8 mouse cellular contexts compared by ENCODE assay signal in genomic region chr11:100394353-100395074, GRCm38 (mm10). TPM values are rescaled to one million over a fixed set of nuclear protein-coding genes. Genes with fewer than 3 reads are reported as not detected.
DNase-seq lines count a peak whose midpoint lies in the region; ATAC-seq and TF ChIP-seq lines count a peak whose summit lies in the region.

No protein-coding gene starts in this region.

- H3K4me1 ChIP-seq in hindbrain, embryonic 14.5 days (replicated peaks; ENCODE audit: control insufficient read depth, insufficient read depth, low read length) = peaks cover 26% of the 10 kb centered on the region
- H3K4me1 ChIP-seq in hindbrain, embryonic 11.5 days (replicated peaks; ENCODE audit: control insufficient read depth, insufficient read depth, low read length) = no peaks in the 10 kb centered on the region; the same call in 1 of the 2 replicates
- peaks cover 18% of the 10 kb centered on the region for H3K4me1 ChIP-seq in ES-Bruce4 (ENCODE audit: control insufficient read depth, insufficient read depth, low read length)
- H3K4me1 ChIP-seq in embryonic facial prominence, embryonic 13.5 days = peaks cover 54% of the 10 kb centered on the region
- peaks cover 70% of the 10 kb centered on the region for H3K4me1 ChIP-seq in limb, embryonic 15.5 days
- H3K4me1 ChIP-seq in forebrain, embryonic 15.5 days = peaks cover 30% of the 10 kb centered on the region

- no peak for TF ChIP-seq EP300 in ES-Bruce4 (IDR thresholded peaks at IDR 0.05; ENCODE audit: insufficient read depth, low read depth, low read length)

- H3K36me3 ChIP-seq in hindbrain, embryonic 14.5 days (replicated peaks; ENCODE audit: control insufficient read depth, insufficient read depth) = no peaks in the 10 kb centered on the region
- no peaks in the 10 kb centered on the region for H3K36me3 ChIP-seq in hindbrain, embryonic 11.5 days (ENCODE audit: control insufficient read depth, insufficient read depth, low read length)
- no peaks in the 10 kb centered on the region for H3K36me3 ChIP-seq in ES-Bruce4 (ENCODE audit: control insufficient read depth, insufficient read depth, low read length, poor library complexity, severe bottlenecking)
- H3K36me3 ChIP-seq in embryonic facial prominence, embryonic 13.5 days = no peaks in the 10 kb centered on the region
- H3K36me3 ChIP-seq in limb, embryonic 15.5 days = no peaks in the 10 kb centered on the region
- H3K36me3 ChIP-seq in forebrain, embryonic 15.5 days = no peaks in the 10 kb centered on the region

- TF ChIP-seq CTCF in ES-Bruce4 (IDR thresholded peaks at IDR 0.05; ENCODE audit: low read depth, low read length) = no peak

- no peak for TF ChIP-seq POLR2A in ES-Bruce4 (IDR thresholded peaks at IDR 0.05; ENCODE audit: insufficient read depth, low read length)

- 64% methylated on average over 5 of the region's 5 CpGs for WGBS in hindbrain, embryonic 14.5 days
- WGBS in hindbrain, embryonic 11.5 days = 66% methylated on average over 5 of the region's 5 CpGs
- 77% methylated on average over 5 of the region's 5 CpGs for WGBS in embryonic facial prominence, embryonic 13.5 days
- 61% methylated on average over 5 of the region's 5 CpGs for WGBS in limb, embryonic 15.5 days
- 72% methylated on average over 5 of the region's 5 CpGs for WGBS in forebrain, embryonic 15.5 days

- ATAC-seq in hindbrain, embryonic 14.5 days (ENCODE audit: low FRiP score) = no peak
- ATAC-seq in hindbrain, embryonic 11.5 days (ENCODE audit: low FRiP score) = no peak
- no peak for ATAC-seq in embryonic facial prominence, embryonic 13.5 days (ENCODE audit: insufficient number of reproducible peaks, insufficient read depth, low FRiP score, low TSS enrichment, low read depth)
- no peak for ATAC-seq in limb, embryonic 15.5 days (ENCODE audit: insufficient number of reproducible peaks, low FRiP score, low TSS enrichment, low read depth)
- ATAC-seq in frontal cortex, adult (ENCODE audit: low TSS enrichment) = no peak
- no peak for ATAC-seq in forebrain, embryonic 15.5 days (replicated peaks)

- H3K9me3 ChIP-seq in hindbrain, embryonic 14.5 days (ENCODE audit: control insufficient read depth, low read length) = no peaks in the 10 kb centered on the region
- no peaks in the 10 kb centered on the region for H3K9me3 ChIP-seq in hindbrain, embryonic 11.5 days (ENCODE audit: control insufficient read depth, low read length)
- no peaks in the 10 kb centered on the region for H3K9me3 ChIP-seq in ES-Bruce4 (replicated peaks; ENCODE audit: control insufficient read depth, insufficient read depth, low read length, poor library complexity, severe bottlenecking)
- H3K9me3 ChIP-seq in embryonic facial prominence, embryonic 13.5 days = no peaks in the 10 kb centered on the region
- no peaks in the 10 kb centered on the region for H3K9me3 ChIP-seq in limb, embryonic 15.5 days
- H3K9me3 ChIP-seq in forebrain, embryonic 15.5 days = no peaks in the 10 kb centered on the region

- no peak for DNase-seq in hindbrain, embryonic 14.5 days (ENCODE audit: low spot score)
- DNase-seq in hindbrain, embryonic 11.5 days (ENCODE audit: low spot score) = no peak
- no peak for DNase-seq in layer of hippocampus, adult 9-11 months

- H3K27ac ChIP-seq in hindbrain, embryonic 14.5 days = no peak overlapping the region
- no peak overlapping the region for H3K27ac ChIP-seq in hindbrain, embryonic 11.5 days (ENCODE audit: low read depth, low read length)
- H3K27ac ChIP-seq in ES-Bruce4 (ENCODE audit: insufficient read depth, low read length) = peak overlapping the region; percentile 63
- H3K27ac ChIP-seq in embryonic facial prominence, embryonic 13.5 days = 0 out of 2 replicates have a peak overlapping the region, but pooled peaks have one; percentile 1
- H3K27ac ChIP-seq in limb, embryonic 15.5 days = no peak overlapping the region
- no peak overlapping the region for H3K27ac ChIP-seq in forebrain, embryonic 15.5 days (replicated peaks)

- H3K4me3 ChIP-seq in hindbrain, embryonic 14.5 days (replicated peaks; ENCODE audit: low read length) = no peak overlapping the region
- no peak overlapping the region for H3K4me3 ChIP-seq in hindbrain, embryonic 11.5 days (ENCODE audit: low read depth, low read length)
- peak overlapping the region; percentile 33; the same call in 1 of the 2 replicates for H3K4me3 ChIP-seq in ES-Bruce4 (ENCODE audit: low read depth, low read length)
- 0 out of 2 replicates have a peak overlapping the region, but pooled peaks have one; percentile 66 for H3K4me3 ChIP-seq in embryonic facial prominence, embryonic 13.5 days
- peak overlapping the region; percentile 75 for H3K4me3 ChIP-seq in limb, embryonic 15.5 days
- H3K4me3 ChIP-seq in forebrain, embryonic 15.5 days = no peak overlapping the region

- peak overlapping the region; percentile 76 for H3K4me2 ChIP-seq in hindbrain, embryonic 14.5 days (replicated peaks)
- H3K4me2 ChIP-seq in hindbrain, embryonic 11.5 days (replicated peaks; ENCODE audit: low read depth, low read length) = no peak overlapping the region
- peak overlapping the region; percentile 85 for H3K4me2 ChIP-seq in embryonic facial prominence, embryonic 13.5 days
- H3K4me2 ChIP-seq in limb, embryonic 15.5 days = peak overlapping the region; percentile 83; the same call in 1 of the 2 replicates
- no peak overlapping the region; the same call in 1 of the 2 replicates for H3K4me2 ChIP-seq in forebrain, embryonic 15.5 days (replicated peaks)

- H3K9ac ChIP-seq in hindbrain, embryonic 14.5 days = no peak overlapping the region
- no peak overlapping the region for H3K9ac ChIP-seq in hindbrain, embryonic 11.5 days (ENCODE audit: low read depth, low read length)
- H3K9ac ChIP-seq in ES-Bruce4 (ENCODE audit: low read depth, poor library complexity, severe bottlenecking) = peak overlapping the region; percentile 17; the same call in 1 of the 2 replicates
- H3K9ac ChIP-seq in embryonic facial prominence, embryonic 13.5 days = no peak overlapping the region
- H3K9ac ChIP-seq in limb, embryonic 15.5 days = no peak overlapping the region
- no peak overlapping the region for H3K9ac ChIP-seq in forebrain, embryonic 15.5 days (replicated peaks)

- H3K27me3 ChIP-seq in hindbrain, embryonic 14.5 days (ENCODE audit: control insufficient read depth, insufficient read depth, low read length) = no peaks in the 10 kb centered on the region
- peaks cover 16% of the 10 kb centered on the region for H3K27me3 ChIP-seq in hindbrain, embryonic 11.5 days (ENCODE audit: control insufficient read depth, insufficient read depth, low read length)
- H3K27me3 ChIP-seq in ES-Bruce4 (ENCODE audit: control insufficient read depth, insufficient read depth, low read length, poor library complexity, severe bottlenecking) = no peaks in the 10 kb centered on the region
- H3K27me3 ChIP-seq in embryonic facial prominence, embryonic 13.5 days = no peaks in the 10 kb centered on the region
- no peaks in the 10 kb centered on the region for H3K27me3 ChIP-seq in limb, embryonic 15.5 days
- H3K27me3 ChIP-seq in forebrain, embryonic 15.5 days = peaks cover 16% of the 10 kb centered on the region; the same call in 1 of the 2 replicates

RNA-seq across cellular contexts. Expression of gene Jup, which starts 3.0 kb away (rescaled TPM):
- 59.6 and 60.2 TPM in 2 replicates for polyA plus RNA-seq in hindbrain, embryonic 14.5 days (2014; fragmentation: Nextera tagmentation; extraction: Ambion mirVana)
- polyA plus RNA-seq in hindbrain, embryonic 11.5 days (2014; fragmentation: Nextera tagmentation; extraction: Ambion mirVana) = 26.7 and 30.7 TPM in 2 replicates
- polyA plus RNA-seq in ES-Bruce4 (2011; ENCODE audit: insufficient read depth, insufficient read length, low read depth, missing spikeins) = 166 and 171 TPM in 2 replicates
- polyA plus RNA-seq in embryonic facial prominence, embryonic 13.5 days (2015; fragmentation: Nextera tagmentation; extraction: Ambion mirVana) = 104 TPM in 2 replicates
- polyA plus RNA-seq in limb, embryonic 15.5 days (2015; fragmentation: Nextera tagmentation; extraction: Ambion mirVana) = 305 and 309 TPM in 2 replicates
- polyA plus RNA-seq in forebrain, embryonic 15.5 days (2015; fragmentation: Nextera tagmentation; extraction: Ambion mirVana) = 51.4 and 55.4 TPM in 2 replicates

RNA-seq across cellular contexts. Expression of gene P3h4, which starts 20.1 kb away (rescaled TPM):
- polyA plus RNA-seq in hindbrain, embryonic 14.5 days (2014; fragmentation: Nextera tagmentation; extraction: Ambion mirVana) = 19.1 and 20.4 TPM in 2 replicates
- polyA plus RNA-seq in hindbrain, embryonic 11.5 days (2014; fragmentation: Nextera tagmentation; extraction: Ambion mirVana) = 19.6 and 22.9 TPM in 2 replicates
- 13.3 and 16.8 TPM in 2 replicates for polyA plus RNA-seq in ES-Bruce4 (2011; ENCODE audit: insufficient read depth, insufficient read length, low read depth, missing spikeins)
- 52.2 and 57.2 TPM in 2 replicates for polyA plus RNA-seq in embryonic facial prominence, embryonic 13.5 days (2015; fragmentation: Nextera tagmentation; extraction: Ambion mirVana)
- polyA plus RNA-seq in limb, embryonic 15.5 days (2015; fragmentation: Nextera tagmentation; extraction: Ambion mirVana) = 107 and 114 TPM in 2 replicates
- polyA plus RNA-seq in forebrain, embryonic 15.5 days (2015; fragmentation: Nextera tagmentation; extraction: Ambion mirVana) = 13.5 and 14.4 TPM in 2 replicates

RNA-seq across cellular contexts. Expression of gene Fkbp10, which starts 21.0 kb away (rescaled TPM):
- polyA plus RNA-seq in hindbrain, embryonic 14.5 days (2014; fragmentation: Nextera tagmentation; extraction: Ambion mirVana) = 22.7 and 24.7 TPM in 2 replicates
- polyA plus RNA-seq in hindbrain, embryonic 11.5 days (2014; fragmentation: Nextera tagmentation; extraction: Ambion mirVana) = 38.7 and 46.1 TPM in 2 replicates
- polyA plus RNA-seq in ES-Bruce4 (2011; ENCODE audit: insufficient read depth, insufficient read length, low read depth, missing spikeins) = 22.5 and 24.3 TPM in 2 replicates
- 125 and 134 TPM in 2 replicates for polyA plus RNA-seq in embryonic facial prominence, embryonic 13.5 days (2015; fragmentation: Nextera tagmentation; extraction: Ambion mirVana)
- polyA plus RNA-seq in limb, embryonic 15.5 days (2015; fragmentation: Nextera tagmentation; extraction: Ambion mirVana) = 210 and 239 TPM in 2 replicates
- 16.9 and 17.3 TPM in 2 replicates for polyA plus RNA-seq in forebrain, embryonic 15.5 days (2015; fragmentation: Nextera tagmentation; extraction: Ambion mirVana)

RNA-seq across cellular contexts. Expression of gene Hap1, which starts 38.6 kb away (rescaled TPM):
- polyA plus RNA-seq in hindbrain, embryonic 14.5 days (2014; fragmentation: Nextera tagmentation; extraction: Ambion mirVana) = 105 and 137 TPM in 2 replicates
- 12.0 and 12.8 TPM in 2 replicates for polyA plus RNA-seq in hindbrain, embryonic 11.5 days (2014; fragmentation: Nextera tagmentation; extraction: Ambion mirVana)
- polyA plus RNA-seq in ES-Bruce4 (2011; ENCODE audit: insufficient read depth, insufficient read length, low read depth, missing spikeins) = 12.7 and 13.6 TPM in 2 replicates
- 5.9 and 7.6 TPM in 2 replicates for polyA plus RNA-seq in embryonic facial prominence, embryonic 13.5 days (2015; fragmentation: Nextera tagmentation; extraction: Ambion mirVana)
- polyA plus RNA-seq in limb, embryonic 15.5 days (2015; fragmentation: Nextera tagmentation; extraction: Ambion mirVana) = 1.9 and 2.8 TPM in 2 replicates
- polyA plus RNA-seq in forebrain, embryonic 15.5 days (2015; fragmentation: Nextera tagmentation; extraction: Ambion mirVana) = 94.7 and 128 TPM in 2 replicates

RNA-seq across cellular contexts. Expression of gene Nt5c3b, which starts 47.1 kb away (rescaled TPM):
- polyA plus RNA-seq in hindbrain, embryonic 14.5 days (2014; fragmentation: Nextera tagmentation; extraction: Ambion mirVana) = 98.5 and 101 TPM in 2 replicates
- polyA plus RNA-seq in hindbrain, embryonic 11.5 days (2014; fragmentation: Nextera tagmentation; extraction: Ambion mirVana) = 92.6 and 96.0 TPM in 2 replicates
- polyA plus RNA-seq in ES-Bruce4 (2011; ENCODE audit: insufficient read depth, insufficient read length, low read depth, missing spikeins) = 37.3 and 44.6 TPM in 2 replicates
- 158 and 167 TPM in 2 replicates for polyA plus RNA-seq in embryonic facial prominence, embryonic 13.5 days (2015; fragmentation: Nextera tagmentation; extraction: Ambion mirVana)
- polyA plus RNA-seq in limb, embryonic 15.5 days (2015; fragmentation: Nextera tagmentation; extraction: Ambion mirVana) = 137 and 141 TPM in 2 replicates
- 103 and 112 TPM in 2 replicates for polyA plus RNA-seq in forebrain, embryonic 15.5 days (2015; fragmentation: Nextera tagmentation; extraction: Ambion mirVana)

Comparison
In these comparisons a context has a peak if more than half of its experiments do, and no peak if none do; other contexts are left out.
1. H3K4me2 ChIP-seq: peak in hindbrain, embryonic 14.5 days (single experiment), embryonic facial prominence, embryonic 13.5 days (single experiment) and limb, embryonic 15.5 days (single experiment); none in hindbrain, embryonic 11.5 days (single experiment) and forebrain, embryonic 15.5 days (single experiment).
2. H3K27ac ChIP-seq: peak in ES-Bruce4 (single experiment) and embryonic facial prominence, embryonic 13.5 days (single experiment); none in hindbrain, embryonic 14.5 days (single experiment), hindbrain, embryonic 11.5 days (single experiment), limb, embryonic 15.5 days (single experiment) and forebrain, embryonic 15.5 days (single experiment).
3. H3K4me3 ChIP-seq: peak in ES-Bruce4 (single experiment), embryonic facial prominence, embryonic 13.5 days (single experiment) and limb, embryonic 15.5 days (single experiment); none in hindbrain, embryonic 14.5 days (single experiment), hindbrain, embryonic 11.5 days (single experiment) and forebrain, embryonic 15.5 days (single experiment).